Comparison of ENCODE assay signal across 26 mouse cellular contexts in genomic region chr3:157956201-157956600, GRCm38 (mm10). TPM values are rescaled to one million over a fixed set of nuclear protein-coding genes. Genes with fewer than 3 reads are reported as not detected.
A peak's percentile ranks its signal among the peaks of the same experiment; 100 is the strongest.
DNase-seq lines count a peak whose midpoint lies in the region; ATAC-seq and TF ChIP-seq lines count a peak whose summit lies in the region.
"Had no signal": no experiment of that assay in that cellular context is flagged by ENCODE, and none has a peak within 500 bp of the region (broad histone marks: within the 10 kb centered on the region; RNA-seq: fewer than 3 reads in every experiment).

No protein-coding gene starts in this region.

- WGBS in liver, embryonic 12.5 days (ENCODE audit: insufficient replicate concordance) = 88% methylated on average over 3 of the region's 3 CpGs
- 78% methylated on average over 3 of the region's 3 CpGs for WGBS in liver, embryonic 15.5 days (ENCODE audit: insufficient replicate concordance)
- 93% methylated on average over 3 of the region's 3 CpGs for WGBS in thymus, adult 2 months

- no peak overlapping the region for H3K9ac ChIP-seq in liver, embryonic 12.5 days
- H3K9ac ChIP-seq in liver, embryonic 15.5 days = no peak overlapping the region
- H3K9ac ChIP-seq: limb, embryonic 12.5 days; midbrain, embryonic 12.5 days; neural tube, embryonic 12.5 days had no signal

- no peak for TF ChIP-seq CTCF in thymus, adult 2 months (IDR thresholded peaks at IDR 0.05; ENCODE audit: borderline replicate concordance, control insufficient read depth, extremely low read depth, insufficient read depth, low read length, poor library complexity)

- peak; percentile 75 for DNase-seq in kidney, adult 9 months
- no peak for DNase-seq in kidney, adult 11 months
- DNase-seq in liver = no peak
- no peak for DNase-seq in spleen, adult 12 weeks (ENCODE audit: low spot score)
- DNase-seq in thymus, adult 2 months = no peak
- DNase-seq: adrenal gland, postnatal 25 days; gastrocnemius, postnatal 10 days; heart, postnatal 14 days; lung, adult 18-20 months; lung, postnatal 4 days; right cerebral cortex, adult 18-20 months; thymus, adult 18-20 months; thymus, postnatal 36 days had no signal

- peaks cover 25% of the 10 kb centered on the region for H3K36me3 ChIP-seq in liver, embryonic 12.5 days
- H3K36me3 ChIP-seq in liver, embryonic 15.5 days (replicated peaks) = peaks cover 10% of the 10 kb centered on the region; the same call in 1 of the 2 replicates
- no peaks in the 10 kb centered on the region for H3K36me3 ChIP-seq in thymus, adult 2 months (ENCODE audit: control insufficient read depth, insufficient read depth, low read length)
- H3K36me3 ChIP-seq: neural tube, embryonic 12.5 days had no signal

- no peaks in the 10 kb centered on the region for H3K27me3 ChIP-seq in liver, embryonic 12.5 days (replicated peaks)
- no peaks in the 10 kb centered on the region for H3K27me3 ChIP-seq in liver, embryonic 15.5 days
- H3K27me3 ChIP-seq in thymus, adult 2 months (ENCODE audit: control insufficient read depth, insufficient read depth, low read length) = no peaks in the 10 kb centered on the region
- H3K27me3 ChIP-seq: limb, embryonic 12.5 days; megakaryocyte, embryonic 14.5 days; midbrain, embryonic 12.5 days; neural tube, embryonic 12.5 days had no signal

- peak; percentile 42; the same call in 1 of the 2 replicates for ATAC-seq in liver, embryonic 12.5 days
- ATAC-seq in liver, embryonic 15.5 days (ENCODE audit: insufficient read depth) = peak; percentile 64
- ATAC-seq: CD4-positive, CD25-positive, alpha-beta regulatory T cell, adult 4 months; hindbrain, embryonic 16.5 days; lung, postnatal 0 days had no signal

- no peak overlapping the region for H3K27ac ChIP-seq in liver, embryonic 12.5 days
- H3K27ac ChIP-seq in liver, embryonic 15.5 days (replicated peaks) = no peak overlapping the region
- H3K27ac ChIP-seq in thymus, adult 2 months (ENCODE audit: control insufficient read depth, insufficient read depth, low read length) = no peak overlapping the region
- H3K27ac ChIP-seq: left cerebral cortex, adult 2 months; limb, embryonic 12.5 days; midbrain, embryonic 12.5 days; neural tube, embryonic 12.5 days; stomach, postnatal 0 days had no signal

- H3K4me2 ChIP-seq in liver, embryonic 12.5 days = no peak overlapping the region
- no peak overlapping the region for H3K4me2 ChIP-seq in liver, embryonic 15.5 days
- H3K4me2 ChIP-seq: limb, embryonic 12.5 days; midbrain, embryonic 12.5 days; neural tube, embryonic 12.5 days had no signal

- peaks cover 27% of the 10 kb centered on the region for H3K4me1 ChIP-seq in liver, embryonic 12.5 days
- H3K4me1 ChIP-seq in liver, embryonic 15.5 days (replicated peaks) = peaks cover 6% of the 10 kb centered on the region
- no peaks in the 10 kb centered on the region for H3K4me1 ChIP-seq in thymus, adult 2 months (replicated peaks; ENCODE audit: control insufficient read depth, insufficient read depth, low read length)
- H3K4me1 ChIP-seq: limb, embryonic 12.5 days; midbrain, embryonic 12.5 days; neural tube, embryonic 12.5 days had no signal

- no peaks in the 10 kb centered on the region for H3K9me3 ChIP-seq in liver, embryonic 12.5 days (replicated peaks)
- no peaks in the 10 kb centered on the region for H3K9me3 ChIP-seq in liver, embryonic 15.5 days (replicated peaks)
- H3K9me3 ChIP-seq: limb, embryonic 12.5 days; megakaryocyte, embryonic 14.5 days; midbrain, embryonic 12.5 days; neural tube, embryonic 12.5 days had no signal

- TF ChIP-seq POLR2A in thymus, adult 2 months (IDR thresholded peaks at IDR 0.05; ENCODE audit: control insufficient read depth, extremely low read depth, insufficient read depth, low read length, poor library complexity) = no peak

- H3K4me3 ChIP-seq in liver, embryonic 12.5 days = no peak overlapping the region
- no peak overlapping the region for H3K4me3 ChIP-seq in liver, embryonic 15.5 days (replicated peaks)
- no peak overlapping the region for H3K4me3 ChIP-seq in thymus, adult 2 months (ENCODE audit: control insufficient read depth, insufficient read depth, low read length)
- H3K4me3 ChIP-seq: erythroblast, embryonic 14.5 days; left cerebral cortex, adult 2 months; limb, embryonic 12.5 days; megakaryocyte, embryonic 14.5 days; midbrain, embryonic 12.5 days; myocyte; neural tube, embryonic 12.5 days had no signal

RNA-seq across cellular contexts. Expression of gene Ankrd13c, which starts 9.2 kb away (rescaled TPM):
- polyA plus RNA-seq in liver, embryonic 12.5 days (2016; fragmentation: Nextera tagmentation; extraction: Ambion mirVana) = 24.1 and 25.4 TPM in 2 replicates
- 10.2 and 12.2 TPM in 2 replicates for polyA plus RNA-seq in liver, embryonic 15.5 days (2015; fragmentation: Nextera tagmentation; extraction: Ambion mirVana)
- 18.7 and 24.8 TPM in 2 replicates for polyA plus RNA-seq in thymus, adult 2 months (2012; rRNA removed)

RNA-seq across cellular contexts. Expression of gene Cth, which starts 31.3 kb away (rescaled TPM):
- polyA plus RNA-seq in liver, embryonic 12.5 days (2016; fragmentation: Nextera tagmentation; extraction: Ambion mirVana) = 23.5 and 24.9 TPM in 2 replicates
- polyA plus RNA-seq in liver, embryonic 15.5 days (2015; fragmentation: Nextera tagmentation; extraction: Ambion mirVana) = 50.2 and 53.7 TPM in 2 replicates
- polyA plus RNA-seq in thymus, adult 2 months (2012; rRNA removed) = 2.5 and 3.8 TPM in 2 replicates
- polyA plus RNA-seq: CD4-positive, CD25-positive, alpha-beta regulatory T cell, adult 4 months; erythroblast, embryonic 14.5 days had no signal
